Mouse (Mus musculus): ENCODE results near the gene Fignl1. TPM values are rescaled to one million over a fixed set of nuclear protein-coding genes. Genes with fewer than 3 reads are reported as not detected.

The Fignl1 gene
- polyA plus RNA-seq, 1 experiment, result 18.9 TPM

DNA sequence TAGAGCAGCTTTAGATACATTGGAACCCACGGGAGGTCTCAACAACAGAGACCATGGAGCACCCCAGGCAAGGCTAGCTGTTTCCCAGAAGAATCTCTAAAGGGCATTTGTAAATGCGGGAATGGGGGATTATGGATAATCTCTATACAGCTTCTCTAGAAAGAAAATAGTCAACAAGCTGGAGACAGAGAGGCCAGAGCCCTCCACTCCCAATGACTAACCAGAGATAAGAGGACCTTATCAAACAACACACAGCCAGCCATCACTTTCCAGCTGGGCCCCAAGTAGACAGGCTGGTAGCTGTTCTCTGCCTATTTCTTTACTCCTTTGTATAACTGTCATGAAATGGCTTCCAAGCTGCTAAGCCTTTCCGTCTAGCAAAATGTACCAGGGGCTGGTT is 7.0 kb upstream of the Fignl1 start:
- no peaks in the 10 kb centered on the region for H3K36me3 ChIP-seq (ENCODE audit: control insufficient read depth, insufficient read depth, low read length)
- H3K4me1 ChIP-seq (replicated peaks; ENCODE audit: control insufficient read depth, insufficient read depth, low read length), result peaks cover 2% of the 10 kb centered on the region; the same call in 1 of the 2 replicates
- 93% methylated on average over 3 of the region's 3 CpGs for WGBS
- H3K27ac ChIP-seq (ENCODE audit: control insufficient read depth, insufficient read depth, low read length), result no peak overlapping the region
- TF ChIP-seq POLR2A (IDR thresholded peaks at IDR 0.05; ENCODE audit: control insufficient read depth, extremely low read depth, insufficient read depth, low read length, poor library complexity) (no peak), CTCF (IDR thresholded peaks at IDR 0.05; ENCODE audit: borderline replicate concordance, control insufficient read depth, extremely low read depth, insufficient read depth, low read length, poor library complexity) (no peak)
- no peaks in the 10 kb centered on the region for H3K27me3 ChIP-seq (ENCODE audit: control insufficient read depth, insufficient read depth, low read length)
- no peak for DNase-seq
- H3K4me3 ChIP-seq (ENCODE audit: control insufficient read depth, insufficient read depth, low read length), result no peak overlapping the region

DNA sequence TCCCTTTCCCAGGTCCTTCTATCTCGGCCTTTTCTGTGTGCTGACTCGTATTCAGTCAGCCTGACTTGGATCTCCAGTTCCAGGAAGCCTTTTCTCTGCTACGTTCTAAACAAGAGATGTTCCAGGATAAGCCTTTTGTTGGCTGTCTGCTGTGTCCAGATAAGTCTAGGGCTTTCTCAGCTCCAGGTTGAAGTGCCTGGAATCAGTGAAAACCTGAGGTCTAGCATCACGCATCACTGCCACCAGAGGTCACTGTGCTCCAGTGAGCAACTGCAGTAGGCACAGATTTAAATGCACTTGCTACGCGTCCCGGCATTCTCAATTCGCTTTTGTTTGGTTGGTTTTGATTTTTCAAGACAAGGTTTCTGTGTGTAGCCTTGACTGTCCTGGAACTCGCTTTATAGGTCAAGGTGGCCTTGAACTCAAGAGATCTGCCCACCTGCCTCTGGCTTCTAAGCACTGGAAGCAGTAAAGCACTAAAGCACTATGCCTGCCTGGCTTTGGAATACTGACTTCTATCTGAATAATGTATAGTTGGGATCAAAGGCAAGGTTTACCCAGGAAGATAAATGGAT is 3.2 kb upstream of the Fignl1 start:
- TF ChIP-seq POLR2A (IDR thresholded peaks at IDR 0.05; ENCODE audit: control insufficient read depth, extremely low read depth, insufficient read depth, low read length, poor library complexity) (no peak), CTCF (IDR thresholded peaks at IDR 0.05; ENCODE audit: borderline replicate concordance, control insufficient read depth, extremely low read depth, insufficient read depth, low read length, poor library complexity) (peak; percentile 55; the same call in 1 of the 2 replicates)
- H3K4me3 ChIP-seq (ENCODE audit: control insufficient read depth, insufficient read depth, low read length), result no peak overlapping the region
- no peaks in the 10 kb centered on the region for H3K36me3 ChIP-seq (ENCODE audit: control insufficient read depth, insufficient read depth, low read length)
- peak; percentile 75 for DNase-seq
- H3K27ac ChIP-seq (ENCODE audit: control insufficient read depth, insufficient read depth, low read length), result no peak overlapping the region
- H3K4me1 ChIP-seq (replicated peaks; ENCODE audit: control insufficient read depth, insufficient read depth, low read length), result 0 out of 2 replicates have a peak, but pooled peaks cover 2% of the 10 kb centered on the region
- 23% methylated on average over 9 of the region's 9 CpGs for WGBS
- no peaks in the 10 kb centered on the region for H3K27me3 ChIP-seq (ENCODE audit: control insufficient read depth, insufficient read depth, low read length)

- TF ChIP-seq CTCF (IDR thresholded peaks at IDR 0.05; ENCODE audit: borderline replicate concordance, control insufficient read depth, extremely low read depth, insufficient read depth, low read length, poor library complexity) (no peak), POLR2A (IDR thresholded peaks at IDR 0.05; ENCODE audit: control insufficient read depth, extremely low read depth, insufficient read depth, low read length, poor library complexity) (no peak)
- Histone ChIP-seq H3K4me1 (replicated peaks; ENCODE audit: control insufficient read depth, insufficient read depth, low read length) (0 out of 2 replicates have a peak, but pooled peaks cover 2% of the 10 kb centered on the region), H3K4me3 (ENCODE audit: control insufficient read depth, insufficient read depth, low read length) (peak overlapping the region; percentile 66), H3K36me3 (ENCODE audit: control insufficient read depth, insufficient read depth, low read length) (no peaks in the 10 kb centered on the region), H3K27me3 (ENCODE audit: control insufficient read depth, insufficient read depth, low read length) (no peaks in the 10 kb centered on the region), H3K27ac (ENCODE audit: control insufficient read depth, insufficient read depth, low read length) (peak overlapping the region; percentile 52; the same call in 1 of the 2 replicates)
- 28% methylated on average over 11 of the region's 11 CpGs for WGBS
- DNase-seq, result no peak
Observed at GRCm38 (mm10) chr11:11809404-11810175, 828 bp upstream of the Fignl1 start.

GRCm38 (mm10) chr11:11808035-11808819 is 535 bp downstream of the Fignl1 start:
- 6% methylated on average over 25 of the region's 25 CpGs for WGBS
- DNase-seq, result no peak

DNA sequence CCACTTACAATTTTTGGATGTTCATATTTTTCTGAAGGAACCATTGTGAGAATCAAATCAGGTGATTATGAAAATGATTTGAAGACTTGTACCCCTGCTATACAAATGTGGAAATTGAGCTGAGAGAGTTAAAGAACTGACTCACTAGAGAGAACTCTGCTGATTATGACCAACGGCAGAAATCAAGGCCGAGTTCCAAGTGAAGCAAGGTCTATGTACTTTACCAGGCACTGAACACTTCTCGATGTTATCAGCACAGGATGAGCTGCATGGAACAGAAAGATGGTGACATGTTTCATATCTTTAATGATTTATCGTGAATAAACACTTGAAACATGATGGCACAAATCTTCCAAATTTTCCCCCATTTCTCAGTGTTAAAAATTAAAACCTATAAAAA is 2.8 kb downstream of the Fignl1 start:
- Histone ChIP-seq H3K27me3 (ENCODE audit: control insufficient read depth, insufficient read depth, low read length) (no peaks in the 10 kb centered on the region), H3K4me3 (ENCODE audit: control insufficient read depth, insufficient read depth, low read length) (no peak overlapping the region), H3K36me3 (ENCODE audit: control insufficient read depth, insufficient read depth, low read length) (peaks cover 20% of the 10 kb centered on the region), H3K27ac (ENCODE audit: control insufficient read depth, insufficient read depth, low read length) (no peak overlapping the region), H3K4me1 (replicated peaks; ENCODE audit: control insufficient read depth, insufficient read depth, low read length) (0 out of 2 replicates have a peak, but pooled peaks cover 2% of the 10 kb centered on the region)
- no peak for DNase-seq
- TF ChIP-seq POLR2A (IDR thresholded peaks at IDR 0.05; ENCODE audit: control insufficient read depth, extremely low read depth, insufficient read depth, low read length, poor library complexity) (no peak), CTCF (IDR thresholded peaks at IDR 0.05; ENCODE audit: borderline replicate concordance, control insufficient read depth, extremely low read depth, insufficient read depth, low read length, poor library complexity) (no peak)
- 95% methylated on average over 4 of the region's 4 CpGs for WGBS

More at GRCm38 (mm10) chr11:11808035-11808819, 535 bp downstream of the Fignl1 start:
- no peak; the same call in 1 of the 2 replicates for TF ChIP-seq CTCF (IDR thresholded peaks at IDR 0.05; ENCODE audit: borderline replicate concordance, control insufficient read depth, extremely low read depth, insufficient read depth, low read length, poor library complexity)
- TF ChIP-seq POLR2A (IDR thresholded peaks at IDR 0.05; ENCODE audit: control insufficient read depth, extremely low read depth, insufficient read depth, low read length, poor library complexity), result no peak
- Histone ChIP-seq H3K36me3 (ENCODE audit: control insufficient read depth, insufficient read depth, low read length) (no peaks in the 10 kb centered on the region), H3K27me3 (ENCODE audit: control insufficient read depth, insufficient read depth, low read length) (no peaks in the 10 kb centered on the region), H3K4me1 (replicated peaks; ENCODE audit: control insufficient read depth, insufficient read depth, low read length) (0 out of 2 replicates have a peak, but pooled peaks cover 2% of the 10 kb centered on the region), H3K27ac (ENCODE audit: control insufficient read depth, insufficient read depth, low read length) (no peak overlapping the region), H3K4me3 (ENCODE audit: control insufficient read depth, insufficient read depth, low read length) (peak overlapping the region; percentile 56)

GRCm38 (mm10) chr11:11804421-11804820 is 4.3 kb downstream of the Fignl1 start:
- Histone ChIP-seq H3K27me3 (ENCODE audit: control insufficient read depth, insufficient read depth, low read length) (no peaks in the 10 kb centered on the region), H3K4me3 (ENCODE audit: control insufficient read depth, insufficient read depth, low read length) (no peak overlapping the region), H3K4me1 (replicated peaks; ENCODE audit: control insufficient read depth, insufficient read depth, low read length) (0 out of 2 replicates have a peak, but pooled peaks cover under 1% of the 10 kb centered on the region), H3K27ac (ENCODE audit: control insufficient read depth, insufficient read depth, low read length) (no peak overlapping the region), H3K36me3 (ENCODE audit: control insufficient read depth, insufficient read depth, low read length) (peaks cover 23% of the 10 kb centered on the region)
- TF ChIP-seq POLR2A (IDR thresholded peaks at IDR 0.05; ENCODE audit: control insufficient read depth, extremely low read depth, insufficient read depth, low read length, poor library complexity) (no peak), CTCF (IDR thresholded peaks at IDR 0.05; ENCODE audit: borderline replicate concordance, control insufficient read depth, extremely low read depth, insufficient read depth, low read length, poor library complexity) (no peak)
- DNase-seq, result no peak
- 93% methylated on average over 5 of the region's 5 CpGs for WGBS

All from thymus, adult 2 months (tissue).